In the genomic region with DNA sequence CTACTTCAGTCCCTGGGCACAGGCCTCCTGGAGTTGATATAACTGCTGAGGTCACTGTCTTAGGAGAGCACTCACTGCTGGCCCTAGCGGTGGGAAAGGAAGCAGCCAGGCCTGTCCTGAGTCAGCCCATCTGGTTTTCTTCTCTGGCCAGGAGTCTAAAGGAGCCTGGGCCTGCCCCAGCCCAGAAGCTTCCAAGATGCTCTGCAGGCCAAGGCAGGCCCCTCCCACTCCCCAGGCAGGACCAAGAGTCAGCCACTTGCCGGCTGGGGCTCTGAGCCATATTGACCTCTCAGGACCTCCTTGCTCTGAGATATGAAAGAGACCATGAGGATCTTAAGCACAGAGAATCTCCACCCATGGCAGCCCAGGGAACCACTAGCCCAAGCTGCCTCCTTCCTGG, we compare ENCODE assay signal across 9 mouse cellular contexts.
DNase-seq lines count a peak whose midpoint lies in the region; ATAC-seq and TF ChIP-seq lines count a peak whose summit lies in the region.
"Had no signal": no experiment of that assay in that cellular context is flagged by ENCODE, and none has a peak within 500 bp of the region (broad histone marks: within the 10 kb centered on the region; RNA-seq: fewer than 3 reads in every experiment).

No protein-coding gene starts in this region.

- no peaks in the 10 kb centered on the region for H3K4me1 ChIP-seq in embryonic facial prominence, embryonic 14.5 days (ENCODE audit: control insufficient read depth, insufficient read depth, low read length)
- H3K4me1 ChIP-seq in embryonic facial prominence, embryonic 10.5 days = peaks cover 19% of the 10 kb centered on the region
- peaks cover 33% of the 10 kb centered on the region for H3K4me1 ChIP-seq in heart, postnatal 0 days (ENCODE audit: control insufficient read depth, insufficient read depth)
- 0 out of 2 replicates have a peak, but pooled peaks cover 2% of the 10 kb centered on the region for H3K4me1 ChIP-seq in lung, postnatal 0 days (ENCODE audit: insufficient read depth, low read depth, low read length)
- H3K4me1 ChIP-seq in midbrain, embryonic 15.5 days = peaks cover 8% of the 10 kb centered on the region; the same call in 1 of the 2 replicates

- H3K4me3 ChIP-seq in embryonic facial prominence, embryonic 14.5 days (ENCODE audit: low read depth, low read length) = no peak overlapping the region
- no peak overlapping the region for H3K4me3 ChIP-seq in embryonic facial prominence, embryonic 10.5 days
- H3K4me3 ChIP-seq in heart, postnatal 0 days (ENCODE audit: low read depth, low read length) = no peak overlapping the region
- H3K4me3 ChIP-seq in lung, postnatal 0 days (ENCODE audit: low read depth, low read length) = no peak overlapping the region
- H3K4me3 ChIP-seq in midbrain, embryonic 15.5 days = no peak overlapping the region

- 21% methylated on average over 2 of the region's 2 CpGs for WGBS in embryonic facial prominence, embryonic 14.5 days
- 45% methylated on average over 2 of the region's 2 CpGs for WGBS in embryonic facial prominence, embryonic 10.5 days
- WGBS in heart, postnatal 0 days = 30% methylated on average over 2 of the region's 2 CpGs
- WGBS in lung, postnatal 0 days = 44% methylated on average over 2 of the region's 2 CpGs
- WGBS in midbrain, embryonic 15.5 days = 62% methylated on average over 2 of the region's 2 CpGs

- H3K4me2 ChIP-seq in embryonic facial prominence, embryonic 14.5 days (ENCODE audit: low read depth, low read length) = no peak overlapping the region
- no peak overlapping the region for H3K4me2 ChIP-seq in heart, postnatal 0 days (ENCODE audit: low read depth, low read length)
- no peak overlapping the region for H3K4me2 ChIP-seq in lung, postnatal 0 days (replicated peaks; ENCODE audit: low read depth, low read length)
- H3K4me2 ChIP-seq in midbrain, embryonic 15.5 days = no peak overlapping the region

- no peaks in the 10 kb centered on the region for H3K36me3 ChIP-seq in embryonic facial prominence, embryonic 14.5 days (ENCODE audit: control insufficient read depth, insufficient read depth, low read length)
- H3K36me3 ChIP-seq in embryonic facial prominence, embryonic 10.5 days (replicated peaks) = no peaks in the 10 kb centered on the region
- no peaks in the 10 kb centered on the region for H3K36me3 ChIP-seq in heart, postnatal 0 days (replicated peaks; ENCODE audit: control insufficient read depth, insufficient read depth, low read length)
- H3K36me3 ChIP-seq in lung, postnatal 0 days (ENCODE audit: insufficient read depth, low read length) = no peaks in the 10 kb centered on the region
- H3K36me3 ChIP-seq in midbrain, embryonic 15.5 days (replicated peaks) = no peaks in the 10 kb centered on the region

- H3K27me3 ChIP-seq in embryonic facial prominence, embryonic 14.5 days (replicated peaks; ENCODE audit: control insufficient read depth, insufficient read depth, low read length) = no peaks in the 10 kb centered on the region
- peaks cover 11% of the 10 kb centered on the region; the same call in 1 of the 2 replicates for H3K27me3 ChIP-seq in embryonic facial prominence, embryonic 10.5 days (replicated peaks; ENCODE audit: low read depth, poor library complexity, severe bottlenecking)
- H3K27me3 ChIP-seq in heart, postnatal 0 days (ENCODE audit: control insufficient read depth, insufficient read depth, low read length) = no peaks in the 10 kb centered on the region
- no peaks in the 10 kb centered on the region for H3K27me3 ChIP-seq in lung, postnatal 0 days (replicated peaks; ENCODE audit: insufficient read depth, low read length)
- no peaks in the 10 kb centered on the region; the same call in 1 of the 2 replicates for H3K27me3 ChIP-seq in midbrain, embryonic 15.5 days (replicated peaks)

- H3K9me3 ChIP-seq in embryonic facial prominence, embryonic 14.5 days (ENCODE audit: control insufficient read depth, low read length) = no peaks in the 10 kb centered on the region
- no peaks in the 10 kb centered on the region for H3K9me3 ChIP-seq in embryonic facial prominence, embryonic 10.5 days
- no peaks in the 10 kb centered on the region for H3K9me3 ChIP-seq in heart, postnatal 0 days (replicated peaks; ENCODE audit: control insufficient read depth, low read length)
- H3K9me3 ChIP-seq in lung, postnatal 0 days (ENCODE audit: low read length) = no peaks in the 10 kb centered on the region
- H3K9me3 ChIP-seq in midbrain, embryonic 15.5 days = no peaks in the 10 kb centered on the region

- peak; percentile 67; the same call in 1 of the 2 replicates for ATAC-seq in embryonic facial prominence, embryonic 14.5 days (ENCODE audit: low read depth)
- peak; percentile 50 for ATAC-seq in heart, postnatal 0 days (ENCODE audit: insufficient read depth, low read depth)
- peak; percentile 85 for ATAC-seq in lung, postnatal 0 days
- no peak for ATAC-seq in midbrain, embryonic 15.5 days (replicated peaks)

- H3K27ac ChIP-seq in embryonic facial prominence, embryonic 14.5 days (replicated peaks; ENCODE audit: low read depth, low read length) = no peak overlapping the region
- H3K27ac ChIP-seq in embryonic facial prominence, embryonic 10.5 days (replicated peaks) = no peak overlapping the region
- H3K27ac ChIP-seq in heart, postnatal 0 days (ENCODE audit: low read depth) = peak overlapping the region; percentile 57; the same call in 1 of the 2 replicates
- H3K27ac ChIP-seq in lung, postnatal 0 days (ENCODE audit: low read length) = peak overlapping the region; percentile 76; the same call in 1 of the 2 replicates
- no peak overlapping the region for H3K27ac ChIP-seq in midbrain, embryonic 15.5 days
- H3K27ac ChIP-seq: macrophage had no signal

- H3K9ac ChIP-seq in embryonic facial prominence, embryonic 14.5 days (ENCODE audit: low read depth, low read length) = no peak overlapping the region
- no peak overlapping the region for H3K9ac ChIP-seq in heart, postnatal 0 days (replicated peaks; ENCODE audit: low read depth, low read length)
- H3K9ac ChIP-seq in lung, postnatal 0 days (replicated peaks; ENCODE audit: low read depth) = no peak overlapping the region
- no peak overlapping the region for H3K9ac ChIP-seq in midbrain, embryonic 15.5 days

- no peak for TF ChIP-seq EP300 in heart, postnatal 0 days (IDR thresholded peaks at IDR 0.05; ENCODE audit: low read depth)
- TF ChIP-seq EP300 in lung, postnatal 0 days (IDR thresholded peaks at IDR 0.05) = no peak

- no peak for DNase-seq in embryonic facial prominence, embryonic 14.5 days (ENCODE audit: low spot score)
- no peak for DNase-seq in embryonic facial prominence, embryonic 10.5 days (ENCODE audit: low spot score)
- peak; percentile 57 to 76 for DNase-seq in cerebellum, postnatal 10 days
- peak; percentile 46 for DNase-seq in heart, postnatal 0 days (ENCODE audit: low spot score)
- peak; percentile 78 for DNase-seq in lung, postnatal 0 days (ENCODE audit: low spot score)
- no peak for DNase-seq in frontal cortex, adult 2 months (ENCODE audit: extremely low spot score in 1 of 2, low spot score in 1 of 2)
- no peak for DNase-seq in layer of hippocampus, adult 9-11 months

- TF ChIP-seq CTCF in heart, postnatal 0 days (IDR thresholded peaks at IDR 0.05; ENCODE audit: low read depth) = peak; percentile 26
- peak; percentile 58 for TF ChIP-seq CTCF in lung, postnatal 0 days (IDR thresholded peaks at IDR 0.05)

Comparison
In these comparisons a context has a peak if more than half of its experiments do, and no peak if none do; other contexts are left out.
1. DNase-seq: peak in cerebellum, postnatal 10 days (2 of 2), heart, postnatal 0 days (single experiment) and lung, postnatal 0 days (single experiment); none in embryonic facial prominence, embryonic 14.5 days (single experiment), embryonic facial prominence, embryonic 10.5 days (single experiment), frontal cortex, adult 2 months (0 of 2) and layer of hippocampus, adult 9-11 months (single experiment).
2. H3K27ac ChIP-seq: peak in heart, postnatal 0 days (single experiment) and lung, postnatal 0 days (single experiment); none in embryonic facial prominence, embryonic 14.5 days (single experiment), embryonic facial prominence, embryonic 10.5 days (single experiment) and midbrain, embryonic 15.5 days (single experiment).